Mouse (Mus musculus) E14TG2a.4 (cell line): ENCODE data around the gene Traf3ip1.

Experiments used
- CTCF ChIP-seq: conservative IDR thresholded peaks from 2 replicates; pipeline ENCODE4 v1.5.1; 2014; ENCODE audit warnings: low read length
- POU5F1 ChIP-seq: IDR thresholded peaks from 2 replicates; pipeline ENCODE4 v1.6.1; 2014; ENCODE audit warnings: low read length, borderline replicate concordance

GRCm38 (mm10) chr1:91444841-91445830 lies 49.3 kb upstream of the Traf3ip1 start:
- TF ChIP-seq CTCF (no peak), POU5F1 (no peak)
